Mouse (Mus musculus): ENCODE measurements around the gene Smim14.
"Not testable (repeated sequence)": the region's sequence is repeated elsewhere in the genome, so short reads cannot be mapped to it uniquely, and the experiment has no call there.

Smim14 gene

GRCm38 (mm10) chr5:65521803-65522202 lies 15.2 kb downstream of the Smim14 start:
- peak; percentile 18 for DNase-seq

DNA sequence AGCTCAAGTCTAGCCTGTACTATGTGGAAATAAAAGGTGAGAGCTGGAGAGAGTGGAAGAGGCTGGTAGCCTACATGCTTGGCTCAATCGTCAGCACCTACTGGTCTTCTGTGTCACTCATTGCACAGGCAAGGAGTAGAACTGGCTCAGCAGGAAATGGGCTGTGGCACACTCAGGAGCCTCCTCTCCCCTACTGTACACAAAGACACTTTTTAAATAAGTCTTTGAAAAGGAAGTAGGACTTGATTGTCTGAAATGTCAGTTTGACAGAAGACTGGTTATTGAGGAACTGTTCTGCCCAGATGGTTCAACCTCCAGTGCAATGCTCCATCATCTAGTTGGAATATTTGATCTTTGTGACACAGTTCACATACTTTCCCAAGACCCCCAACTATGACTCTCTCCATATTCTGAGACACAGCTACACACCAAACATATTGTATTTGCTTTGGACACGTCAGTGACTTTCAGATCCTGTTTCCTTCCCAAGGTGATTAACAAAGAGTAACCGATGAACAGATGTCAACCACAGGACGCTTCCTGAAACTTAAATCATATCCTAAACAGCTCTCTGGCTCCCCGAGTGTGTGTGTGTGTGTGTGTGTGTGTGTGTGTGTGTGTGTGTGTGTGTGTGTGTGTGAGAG lies 22.2 kb downstream of the Smim14 start:
- peak; percentile 36 for DNase-seq

GRCm38 (mm10) chr5:65513506-65513905 lies 23.5 kb downstream of the Smim14 start:
- no peak for DNase-seq

GRCm38 (mm10) chr5:65508395-65508794 lies 28.6 kb downstream of the Smim14 start:
- DNase-seq: no peak

DNA sequence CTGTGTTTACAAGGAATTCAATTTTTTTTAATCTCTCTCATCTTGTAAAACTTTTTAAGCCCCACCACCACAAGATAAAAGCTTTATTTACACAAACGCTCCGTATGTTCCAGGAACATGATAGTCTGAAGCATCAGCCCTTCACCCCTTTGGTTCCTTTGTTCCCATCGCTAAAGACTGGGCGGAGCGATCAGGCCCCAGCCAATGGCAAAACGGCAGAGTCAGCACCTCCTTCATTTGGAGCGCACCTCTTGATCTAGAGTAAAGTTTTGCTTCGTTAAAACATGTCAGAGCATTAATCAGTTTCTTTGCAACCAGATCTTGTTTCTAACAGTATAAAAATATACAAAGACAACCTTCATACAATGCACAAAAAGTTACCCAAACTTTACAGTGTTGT lies 31.2 kb downstream of the Smim14 start:
- DNase-seq: peak; percentile 49

DNA sequence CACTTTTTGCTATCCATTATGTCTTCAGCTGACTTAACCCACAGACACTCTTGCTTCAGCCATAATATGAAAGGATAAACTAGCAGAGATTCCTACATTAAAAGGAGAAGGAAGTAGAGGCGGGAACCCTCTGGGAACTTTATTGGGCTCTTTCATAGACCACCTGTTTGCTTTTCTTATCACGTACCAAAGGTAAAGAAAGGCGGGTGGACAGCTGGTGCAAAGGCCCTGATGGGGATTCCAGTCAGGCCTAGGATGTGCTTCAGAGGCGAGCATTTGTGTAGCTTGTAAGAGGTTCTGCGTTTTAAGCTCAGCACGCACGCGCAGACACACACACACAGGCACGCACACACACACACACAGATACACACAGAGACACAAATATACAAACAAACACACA lies 35.6 kb downstream of the Smim14 start:
- no peak for DNase-seq

DNA sequence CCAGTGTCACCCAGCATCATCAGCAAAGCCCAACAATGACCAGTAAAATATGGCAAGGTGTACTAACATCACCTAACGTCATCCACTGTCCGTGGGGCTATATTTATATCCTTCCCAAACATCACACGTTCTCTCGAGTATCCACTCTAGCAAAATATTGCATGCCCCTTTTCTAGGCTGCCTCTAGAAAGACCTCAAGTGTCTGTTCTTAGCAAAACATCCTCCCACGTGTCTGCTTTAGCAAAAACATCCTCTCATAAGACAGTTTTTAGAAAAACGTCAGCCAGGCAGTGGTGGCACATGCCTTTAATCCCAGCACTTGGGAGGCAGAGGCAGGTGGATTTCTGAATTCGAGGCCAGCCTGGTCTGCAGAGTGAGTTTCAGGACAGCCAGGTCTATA lies 36.8 kb downstream of the Smim14 start:
- no peak for DNase-seq

- DNase-seq: peak; percentile 95
Observed at GRCm38 (mm10) chr5:65492716-65493531, 44.1 kb downstream of the Smim14 start, which contains the start of gene Gm43552. TSS of gene Gm43552 (minus strand) at chr5:65492833.

GRCm38 (mm10) chr5:65491767-65492715 lies 44.9 kb downstream of the Smim14 start:
- peak; percentile 77 for DNase-seq

DNA sequence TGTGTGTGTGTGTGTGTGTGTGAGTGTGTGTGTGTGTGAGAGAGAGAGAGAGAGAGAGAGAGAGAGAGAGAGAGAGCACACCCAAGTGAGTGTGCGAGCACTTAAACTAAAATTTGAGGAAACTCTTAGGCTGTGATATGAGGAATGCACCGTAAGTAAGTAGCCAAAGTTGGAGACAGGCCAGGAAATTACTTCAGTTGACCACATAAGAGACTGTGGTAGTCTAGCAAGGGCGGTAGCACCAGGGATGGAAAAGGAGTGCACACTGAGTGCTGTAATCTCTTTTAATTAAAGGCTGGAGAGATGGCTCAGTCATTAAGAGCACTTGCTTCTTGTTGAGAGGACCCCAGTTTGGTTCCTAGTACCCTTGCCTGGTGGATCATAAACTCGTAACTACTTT lies 47.2 kb downstream of the Smim14 start:
- no peak for DNase-seq

- DNase-seq: no peak
Observed at GRCm38 (mm10) chr5:65488725-65489124, 48.3 kb downstream of the Smim14 start.

GRCm38 (mm10) chr5:65487381-65487780 lies 49.6 kb downstream of the Smim14 start:
- no peak for DNase-seq

GRCm38 (mm10) chr5:65486514-65486913 lies 50.5 kb downstream of the Smim14 start:
- no peak for DNase-seq

DNA sequence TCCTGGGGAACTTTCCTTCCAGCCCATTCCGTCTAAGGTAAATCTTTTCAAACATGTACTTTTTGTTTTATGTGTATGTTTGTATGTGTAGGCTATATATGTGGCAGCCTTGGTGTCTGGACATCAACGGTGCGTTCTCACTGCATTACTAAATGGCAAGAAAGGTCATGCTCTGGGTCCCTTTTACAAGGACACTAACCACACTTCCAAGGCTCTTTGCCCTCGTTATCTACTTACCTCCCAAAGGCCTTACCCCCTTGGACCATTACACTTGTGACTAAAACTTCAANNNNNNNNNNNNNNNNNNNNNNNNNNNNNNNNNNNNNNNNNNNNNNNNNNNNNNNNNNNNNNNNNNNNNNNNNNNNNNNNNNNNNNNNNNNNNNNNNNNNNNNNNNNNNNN lies 54.0 kb downstream of the Smim14 start:
- no peak for DNase-seq

DNA sequence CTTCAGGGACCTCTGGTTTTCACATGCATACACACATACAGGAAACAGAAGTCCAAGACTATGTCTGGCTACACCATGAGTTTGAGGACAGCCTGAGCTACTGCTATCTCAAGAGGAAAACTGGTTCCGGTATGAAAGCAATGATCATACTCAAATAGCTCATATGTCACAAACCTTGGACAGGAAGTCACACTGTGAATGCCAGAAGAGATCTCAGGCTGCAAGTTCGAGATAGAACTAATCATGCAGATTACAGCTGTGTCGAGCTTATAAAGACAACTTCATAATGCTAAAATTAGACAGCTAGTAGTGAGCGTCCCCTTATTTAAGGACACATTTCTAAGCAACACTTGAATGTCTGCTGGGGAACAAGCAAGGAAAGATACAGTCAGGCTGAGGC lies 56.5 kb downstream of the Smim14 start:
- DNase-seq: no peak

GRCm38 (mm10) chr5:65479681-65480445 lies 57.1 kb downstream of the Smim14 start:
- no peak for DNase-seq

DNA sequence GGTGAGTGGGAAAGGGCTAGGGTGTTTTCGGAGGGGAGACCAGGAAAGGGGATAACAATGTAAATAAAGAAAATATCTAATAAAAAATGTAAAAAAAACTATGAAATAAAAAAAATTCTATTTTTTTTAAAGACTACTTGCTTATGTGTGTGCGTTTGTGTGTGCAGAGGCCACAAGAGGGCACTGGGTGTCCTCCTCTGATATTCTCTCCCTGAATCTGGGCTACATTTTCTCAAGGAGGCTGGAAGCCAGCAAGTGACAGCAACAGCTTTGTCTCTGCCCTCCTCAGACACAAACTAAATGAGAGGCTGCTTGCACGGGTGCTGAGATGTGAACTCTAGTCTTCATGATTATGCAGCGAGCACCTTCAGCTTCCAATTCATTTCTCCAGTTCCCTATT lies 58.8 kb downstream of the Smim14 start:
- DNase-seq: no peak

DNA sequence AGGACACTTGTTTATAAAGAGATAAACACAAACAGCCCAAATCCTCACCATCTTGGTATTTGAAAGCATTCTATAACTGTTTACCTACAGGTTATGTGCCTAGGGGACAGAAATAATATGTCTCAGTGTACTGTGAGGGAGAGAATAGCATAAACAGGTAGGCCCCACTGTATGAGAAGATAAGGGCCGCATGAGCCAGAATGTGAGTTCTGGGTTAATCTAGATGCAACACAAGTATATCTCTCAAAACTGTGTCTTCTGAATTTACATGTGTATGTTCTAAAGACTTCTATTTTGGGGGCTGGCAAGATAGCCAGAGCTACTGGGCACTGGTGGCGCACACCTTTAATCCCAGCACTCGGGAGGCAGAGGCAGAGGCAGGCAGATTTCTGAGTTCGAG lies 60.2 kb downstream of the Smim14 start:
- DNase-seq: not testable (repeated sequence)

DNA sequence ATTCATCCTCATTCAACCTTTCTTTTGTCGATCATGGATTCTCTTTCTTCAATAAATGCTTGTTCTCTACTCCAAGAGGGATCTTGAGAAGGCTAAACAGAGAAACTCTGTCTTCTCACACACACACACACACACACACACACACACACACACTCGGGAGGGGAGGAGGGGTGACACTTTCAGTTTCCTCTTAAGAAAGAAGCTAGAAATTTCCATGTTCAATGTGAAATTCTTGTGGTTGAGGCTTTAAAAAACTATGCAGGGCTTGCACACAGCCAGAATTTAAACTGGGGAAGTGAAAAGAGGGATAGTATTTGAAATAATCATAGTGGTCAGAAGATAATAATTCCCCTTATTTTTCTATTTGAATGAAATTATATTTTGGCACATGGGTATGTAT lies 61.2 kb downstream of the Smim14 start:
- DNase-seq: no peak

- DNase-seq: no peak
Observed at GRCm38 (mm10) chr5:65469766-65470165, 67.2 kb downstream of the Smim14 start.

- no peak for DNase-seq
Observed at GRCm38 (mm10) chr5:65466911-65467310, 70.1 kb downstream of the Smim14 start.

DNA sequence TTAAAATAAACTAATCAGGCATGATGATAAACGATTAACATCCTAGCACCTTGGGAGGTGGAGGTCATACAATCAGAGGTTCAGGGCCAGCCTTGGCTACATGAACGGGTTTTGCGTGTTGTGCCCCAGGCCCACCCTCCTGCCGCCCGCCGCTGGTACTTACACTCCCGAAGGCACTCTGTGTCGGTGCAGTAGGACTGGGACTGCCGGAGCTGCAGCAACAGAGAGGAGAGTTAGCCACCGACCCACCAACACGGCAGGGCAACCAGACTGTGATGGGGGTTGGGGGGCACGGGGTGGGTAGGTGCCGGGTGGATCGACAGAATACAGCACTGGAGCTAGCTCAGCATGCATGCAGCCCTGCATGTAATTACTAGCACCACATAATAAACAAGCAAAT lies 76.6 kb downstream of the Smim14 start:
- DNase-seq: no peak

DNA sequence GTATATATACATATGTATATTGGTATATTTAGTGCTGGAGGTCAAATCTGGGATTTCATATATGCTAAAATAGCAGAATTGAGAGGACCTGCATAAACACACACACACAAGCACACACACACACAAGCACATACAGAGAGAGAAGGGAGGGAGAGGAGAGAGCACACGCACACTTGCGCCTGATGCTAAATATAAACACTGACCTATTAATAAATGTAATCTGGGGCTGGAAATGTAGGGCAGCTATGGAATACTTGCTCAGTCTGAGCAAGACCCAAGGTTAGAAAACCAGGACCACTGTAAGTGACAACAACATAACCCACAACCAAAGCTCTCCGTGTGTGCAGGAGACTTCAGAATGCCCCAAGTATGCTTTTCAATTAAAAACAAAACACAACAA lies 77.5 kb downstream of the Smim14 start:
- DNase-seq: no peak
